Mouse (Mus musculus) forebrain, embryonic 12.5 days (tissue): ENCODE measurements around the gene Duoxa2. TPM values are rescaled to one million over a fixed set of nuclear protein-coding genes. Genes with fewer than 3 reads are reported as not detected.

ENCODE experiments used
- ATAC-seq: fragments of 200-750 bp; cut with Nextera tagmentation; 2 replicates; pipeline ENCODE4 v1.8.0; 2017; ENCODE audit warnings: moderate TSS enrichment; ENCODE audit not compliant: low FRiP score
- H3K27ac ChIP-seq: fragments of 300-500 bp; sonication (generic); 2 replicates; pipeline ENCODE4 v1.5.1; 2016; ENCODE audit warnings: mild to moderate bottlenecking
- H3K27me3 ChIP-seq: fragments of 300-500 bp; sonication (generic); 2 replicates; pipeline ENCODE4 v1.6.1; 2016; ENCODE audit warnings: mild to moderate bottlenecking
- H3K36me3 ChIP-seq: fragments of 300-500 bp; sonication (generic); replicated peaks from 2 replicates; pipeline ENCODE4 v1.6.1; 2016; ENCODE audit warnings: mild to moderate bottlenecking
- H3K4me1 ChIP-seq: fragments of 300-500 bp; sonication (generic); 2 replicates; pipeline ENCODE4 v1.6.1; 2016
- H3K4me2 ChIP-seq: fragments of 300-500 bp; sonication (generic); 2 replicates; pipeline ENCODE4 v1.6.1; 2016; ENCODE audit warnings: mild to moderate bottlenecking, moderate library complexity
- H3K4me3 ChIP-seq: fragments of 300-500 bp; sonication (generic); replicated peaks from 2 replicates; pipeline ENCODE4 v1.5.1; 2016; ENCODE audit warnings: mild to moderate bottlenecking
- H3K9ac ChIP-seq: fragments of 300-500 bp; sonication (generic); 2 replicates; pipeline ENCODE4 v1.6.1; 2016; ENCODE audit warnings: mild to moderate bottlenecking
- H3K9me3 ChIP-seq: fragments of 300-500 bp; sonication (generic); 2 replicates; pipeline ENCODE4 v1.6.1; 2016
- WGBS: fragments of 180-500 bp; shearing (Covaris S2); methylation state at CpG from one replicate; pipeline ENCODE4 v1.1.7; 2016; 5-methylcytosine and 5-hydroxymethylcytosine counted together
- polyA plus RNA-seq: library from polyadenylated mRNA; unstranded; fragments of >200 nt; fragmentation: Nextera tagmentation; extraction: Ambion mirVana; gene quantifications from 2 replicates; pipeline ENCODE4 v1.2.1, GENCODE M21; 2016

Gene Duoxa2
- polyA plus RNA-seq, 1 experiment from 2014 or later, result not detected

- peaks cover 41% of the 10 kb centered on the region for H3K4me1 ChIP-seq
- H3K27ac ChIP-seq, result no peak overlapping the region
- no peak overlapping the region for H3K4me3 ChIP-seq
- 94% methylated on average over 3 of the region's 3 CpGs for WGBS
- no peak overlapping the region for H3K9ac ChIP-seq
- H3K9me3 ChIP-seq, result no peaks in the 10 kb centered on the region
- H3K4me2 ChIP-seq, result no peak overlapping the region
- ATAC-seq, result no peak
- H3K27me3 ChIP-seq, result peaks cover 6% of the 10 kb centered on the region; the same call in 1 of the 2 replicates
- no peaks in the 10 kb centered on the region for H3K36me3 ChIP-seq
These were observed 48.6 kb downstream of the Duoxa2 start for GRCm38 (mm10) chr2:122347257-122347656.

DNA sequence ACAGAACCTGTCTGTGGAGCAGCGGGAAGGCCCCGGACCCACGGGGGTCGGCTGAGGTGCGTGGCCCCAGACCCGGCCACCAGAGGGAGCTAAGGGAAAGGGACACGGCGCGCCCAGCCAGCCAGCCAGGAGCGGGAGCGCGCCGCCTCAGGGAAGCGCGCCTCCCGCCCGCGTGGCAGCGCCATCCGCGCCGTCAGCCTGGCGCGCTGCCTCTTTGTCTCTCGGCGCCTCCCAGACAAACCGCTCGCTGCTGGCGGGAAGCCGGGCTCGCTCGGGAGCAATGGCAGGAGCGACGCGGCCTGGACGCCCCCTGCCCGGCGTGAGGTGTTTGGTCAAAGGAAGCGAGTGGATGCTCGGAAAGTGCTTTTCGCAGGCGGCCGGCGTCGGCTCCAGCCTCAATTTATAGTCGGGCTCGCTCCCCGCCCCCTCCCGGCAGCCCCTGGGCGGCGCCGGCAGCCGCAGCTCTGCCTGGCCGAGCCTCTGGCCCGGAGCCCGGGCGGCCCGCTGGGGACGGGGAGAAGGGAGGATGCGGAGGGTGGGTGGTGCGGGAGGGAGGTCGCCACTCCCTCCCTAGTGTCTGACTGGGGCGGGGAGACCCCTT is 49.9 kb downstream of the Duoxa2 start:
- Histone ChIP-seq H3K4me2 (peak overlapping the region; percentile 67), H3K9me3 (no peaks in the 10 kb centered on the region), H3K9ac (peak overlapping the region; percentile 68), H3K27me3 (peaks cover 6% of the 10 kb centered on the region; the same call in 1 of the 2 replicates), H3K27ac (peak overlapping the region; percentile 99), H3K4me1 (peaks cover 54% of the 10 kb centered on the region), H3K36me3 (peaks cover 2% of the 10 kb centered on the region; the same call in 1 of the 2 replicates), H3K4me3 (peak overlapping the region; percentile 52)
- peak; percentile 86 for ATAC-seq
- WGBS, result under 1% methylated on average over 46 of the region's 63 CpGs

- ATAC-seq, result peak; percentile 44
- H3K4me3 ChIP-seq, result peak overlapping the region; percentile 52
- H3K27ac ChIP-seq, result peak overlapping the region; percentile 99
- H3K9ac ChIP-seq, result peak overlapping the region; percentile 68
- H3K4me1 ChIP-seq, result peaks cover 60% of the 10 kb centered on the region
- WGBS, result 12% methylated on average over 13 of the region's 14 CpGs
- no peaks in the 10 kb centered on the region for H3K9me3 ChIP-seq
- peaks cover 5% of the 10 kb centered on the region; the same call in 1 of the 2 replicates for H3K36me3 ChIP-seq
- peak overlapping the region; percentile 67 for H3K4me2 ChIP-seq
- H3K27me3 ChIP-seq, result peaks cover 9% of the 10 kb centered on the region; the same call in 1 of the 2 replicates
These were observed 50.6 kb downstream of the Duoxa2 start for GRCm38 (mm10) chr2:122349136-122349785.

DNA sequence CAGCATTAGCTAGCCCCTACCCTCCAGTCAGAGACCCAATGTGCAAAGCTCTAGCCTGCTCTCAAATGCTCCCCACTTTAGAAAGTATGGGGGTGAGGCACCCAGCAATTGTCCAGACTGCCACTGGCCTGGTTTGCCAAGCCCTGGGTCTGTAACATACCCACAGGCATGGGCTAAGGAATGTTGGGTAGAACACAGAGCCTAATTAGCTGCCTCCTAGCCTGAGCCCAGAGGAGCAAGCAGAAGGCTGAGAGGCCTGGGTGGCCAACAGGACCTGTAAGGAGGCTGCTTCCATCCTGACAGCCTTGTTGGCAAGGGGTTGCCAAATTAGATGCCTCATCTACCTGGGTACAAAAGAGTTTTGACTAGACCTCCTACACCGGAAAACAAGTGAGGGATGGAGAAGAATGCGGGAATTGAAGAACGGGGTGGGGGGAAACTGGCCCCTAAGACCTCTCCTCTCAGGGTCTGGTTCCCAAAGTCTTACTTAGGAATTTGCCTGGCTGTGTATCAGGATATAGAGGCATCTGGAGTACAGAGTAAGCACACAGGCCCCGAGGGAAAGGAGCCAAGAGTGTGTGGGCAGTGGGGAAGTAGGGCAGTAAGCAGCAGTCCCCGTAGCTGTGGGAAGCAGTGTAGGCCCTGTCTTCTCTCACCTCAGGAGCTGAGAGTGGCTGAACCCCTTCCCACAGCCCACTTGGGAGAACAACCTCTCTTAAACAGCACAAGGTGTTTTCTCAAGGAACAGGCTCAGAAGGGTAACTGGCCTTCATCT is 52.6 kb downstream of the Duoxa2 start:
- Histone ChIP-seq H3K27me3 (peaks cover 17% of the 10 kb centered on the region; the same call in 1 of the 2 replicates), H3K9me3 (no peaks in the 10 kb centered on the region), H3K27ac (peak overlapping the region; percentile 92), H3K4me2 (peak overlapping the region; percentile 17), H3K4me3 (no peak overlapping the region), H3K4me1 (peaks cover 68% of the 10 kb centered on the region), H3K9ac (no peak overlapping the region), H3K36me3 (peaks cover 10% of the 10 kb centered on the region)
- WGBS, result 42% methylated on average over 5 of the region's 5 CpGs
- ATAC-seq, result peak; percentile 2; the same call in 1 of the 2 replicates

DNA sequence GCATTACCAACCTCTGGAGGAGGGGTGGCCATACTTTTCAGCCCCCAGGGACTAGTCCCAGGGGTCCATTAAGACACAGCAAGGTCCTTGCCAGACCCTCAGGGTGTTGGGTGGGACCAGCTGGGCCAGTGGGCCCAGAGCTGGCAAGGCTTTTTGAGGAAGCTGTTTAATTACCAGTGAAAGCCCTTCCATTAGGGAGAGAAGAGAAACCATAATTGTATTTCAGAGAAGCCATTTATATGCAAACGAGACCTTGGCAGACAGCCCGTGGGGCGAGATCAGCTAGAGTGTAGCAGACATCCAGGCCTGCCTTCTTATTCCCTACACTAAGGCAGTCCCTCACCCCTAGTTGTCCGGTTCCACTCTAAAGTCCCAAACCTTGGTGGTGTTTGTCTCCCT is 53.2 kb downstream of the Duoxa2 start:
- H3K4me1 ChIP-seq, result peaks cover 68% of the 10 kb centered on the region
- ATAC-seq, result peak; percentile 45
- H3K36me3 ChIP-seq, result peaks cover 13% of the 10 kb centered on the region
- H3K4me2 ChIP-seq, result peak overlapping the region; percentile 17; the same call in 1 of the 2 replicates
- peaks cover 17% of the 10 kb centered on the region; the same call in 1 of the 2 replicates for H3K27me3 ChIP-seq
- no peak overlapping the region for H3K4me3 ChIP-seq
- no peaks in the 10 kb centered on the region for H3K9me3 ChIP-seq
- no peak overlapping the region for H3K9ac ChIP-seq
- 13% methylated on average over 4 of the region's 4 CpGs for WGBS
- peak overlapping the region; percentile 92 for H3K27ac ChIP-seq

Other genes starting within 250 kb of the Duoxa2 start
- 15.3 and 16.9 TPM in 2 replicates for gene Spg11, start 180.5 kb upstream of the Duoxa2 start, polyA plus RNA-seq
- 80.0 and 89.6 TPM in 2 replicates for gene B2m, start 151.2 kb upstream of the Duoxa2 start, polyA plus RNA-seq
- gene Trim69, start 138.2 kb upstream of the Duoxa2 start, polyA plus RNA-seq, result not detected in 2 replicates
- not detected in 2 replicates for gene Patl2, start 112.7 kb upstream of the Duoxa2 start, polyA plus RNA-seq
- not detected in 2 replicates for gene Terb2, start 112.6 kb upstream of the Duoxa2 start, polyA plus RNA-seq
- gene Sord, start 64.2 kb upstream of the Duoxa2 start, polyA plus RNA-seq, result 23.9 and 24.3 TPM in 2 replicates
- gene Duox2, start 451 bp upstream of the Duoxa2 start, polyA plus RNA-seq, result not detected in 2 replicates
- 0.17 TPM in 1 of 2 replicates, not detected in the other for gene Duoxa1, start 14.8 kb downstream of the Duoxa2 start, polyA plus RNA-seq
- gene Duox1, start 16.8 kb downstream of the Duoxa2 start, polyA plus RNA-seq, result 0.04 and 0.08 TPM in 2 replicates
- 5.1 and 6.8 TPM in 2 replicates for gene Shf, start 70.3 kb downstream of the Duoxa2 start, polyA plus RNA-seq
- gene Slc28a2, start 127.6 kb downstream of the Duoxa2 start, polyA plus RNA-seq, result not detected in 2 replicates
- gene Gm14085, start 186.0 kb downstream of the Duoxa2 start, polyA plus RNA-seq, result not detected in 2 replicates